Mouse (Mus musculus): ENCODE results near the gene Stat5b.

GRCm38 (mm10) chr11:100749469-100749868 is 101.1 kb downstream of the Stat5b start:
- TF ChIP-seq CTCF (IDR thresholded peaks at IDR 0.05; ENCODE audit: borderline replicate concordance, control insufficient read depth, extremely low read depth, insufficient read depth, low read length, poor library complexity) (no peak), POLR2A (IDR thresholded peaks at IDR 0.05; ENCODE audit: control insufficient read depth, extremely low read depth, insufficient read depth, low read length, poor library complexity) (no peak)
